Mouse (Mus musculus): Measurements from ENCODE around the gene Trim30a. TPM values are rescaled to one million over a fixed set of nuclear protein-coding genes. Genes with fewer than 3 reads are reported as not detected.

Gene Trim30a
- polyA plus RNA-seq, 1 experiment from 2014 or later: 101 TPM

Other genes with a start within 250 kb of the Trim30a start
- gene Trim6, start 246.4 kb downstream of the Trim30a start, polyA plus RNA-seq (2018): 0.53 to 1.6 TPM (median 0.83 TPM) in 3 replicates
- 27.8 to 59.6 TPM (median 35.2 TPM) in 3 replicates for gene Trim34a, start 220.7 kb downstream of the Trim30a start, polyA plus RNA-seq (2018)
- 5.0 to 12.6 TPM (median 9.5 TPM) in 3 replicates for gene Trim5, start 177.1 kb downstream of the Trim30a start, polyA plus RNA-seq (2018)
- gene Trim12a, start 149.7 kb downstream of the Trim30a start, polyA plus RNA-seq (2018): 29.2 to 58.7 TPM (median 53.4 TPM) in 3 replicates
- 0.25 to 0.33 TPM (median 0.26 TPM) in 3 replicates for gene Trim34b, start 135.7 kb downstream of the Trim30a start, polyA plus RNA-seq (2018)
- 23.2 to 52.7 TPM (median 27.6 TPM) in 3 replicates for gene Trim12c, start 111.8 kb downstream of the Trim30a start, polyA plus RNA-seq (2018)
- gene Trim30b, start 95.3 kb downstream of the Trim30a start, polyA plus RNA-seq (2018): 1.1 to 4.5 TPM (median 1.8 TPM) in 3 replicates
- 8.9 to 43.2 TPM (median 17.1 TPM) in 3 replicates for gene Trim30c, start 64.4 kb downstream of the Trim30a start, polyA plus RNA-seq (2018)
- 39.9 to 81.2 TPM (median 40.8 TPM) in 3 replicates for gene Trim30d, start 42.7 kb upstream of the Trim30a start, polyA plus RNA-seq (2018)
- not detected in 3 replicates for gene Olfr651, start 84.9 kb upstream of the Trim30a start, polyA plus RNA-seq (2018)
- not detected in 3 replicates for gene Olfr652, start 95.7 kb upstream of the Trim30a start, polyA plus RNA-seq (2018)
- gene Olfr653, start 112.1 kb upstream of the Trim30a start, polyA plus RNA-seq (2018): not detected in 3 replicates
- not detected in 3 replicates for gene Olfr654, start 121.8 kb upstream of the Trim30a start, polyA plus RNA-seq (2018)
- gene Olfr655, start 136.6 kb upstream of the Trim30a start, polyA plus RNA-seq (2018): not detected in 3 replicates
- not detected in 3 replicates for gene Olfr656, start 148.8 kb upstream of the Trim30a start, polyA plus RNA-seq (2018)
- gene Olfr657, start 159.6 kb upstream of the Trim30a start, polyA plus RNA-seq (2018): not detected in 3 replicates
- 0.07 TPM in 1 of 3 replicates, not detected in the others for gene Olfr658, start 182.1 kb upstream of the Trim30a start, polyA plus RNA-seq (2018)
- not detected in 3 replicates for gene Olfr659, start 201.6 kb upstream of the Trim30a start, polyA plus RNA-seq (2018)
- not detected in 3 replicates for gene Olfr661, start 221.3 kb upstream of the Trim30a start, polyA plus RNA-seq (2018)

Measured in macrophage (primary cell).